Mouse (Mus musculus) thymus, postnatal 0 days (tissue): ENCODE results near the gene Notch4. TPM values are rescaled to one million over a fixed set of nuclear protein-coding genes. Genes with fewer than 3 reads are reported as not detected.
"Not testable (repeated sequence)": the region's sequence is repeated elsewhere in the genome, so short reads cannot be mapped to it uniquely, and the experiment has no call there.

Source experiments
- DNase-seq: peaks from one replicate; pipeline ENCODE4 v3.0.0-alpha.2; 2015; ENCODE audit warnings: low spot score
- polyA plus RNA-seq: library from polyadenylated mRNA; unstranded; fragments of >200 nt; fragmentation: Nextera tagmentation; extraction: Ambion mirVana; gene quantifications from 2 replicates; pipeline ENCODE4 v1.2.1, GENCODE M21; 2015

The Notch4 gene
- 1.4 and 2.0 TPM in 2 replicates for polyA plus RNA-seq

- no peak for DNase-seq
Observed at GRCm38 (mm10) chr17:34564003-34564421, at the start of gene Notch4. Notch4 (plus strand) TSS chr17:34564268.

- DNase-seq, result no peak
Observed at GRCm38 (mm10) chr17:34516514-34516913, 47.6 kb upstream of the Notch4 start.

- no peak for DNase-seq
Observed at GRCm38 (mm10) chr17:34517252-34517651, 46.8 kb upstream of the Notch4 start, which contains the start of gene Btnl6. Btnl6 (minus strand) TSS chr17:34517352.

GRCm38 (mm10) chr17:34517795-34518194, 46.3 kb upstream of the Notch4 start:
- no peak for DNase-seq

GRCm38 (mm10) chr17:34518571-34518970, 45.5 kb upstream of the Notch4 start:
- not testable (repeated sequence) for DNase-seq

- no peak for DNase-seq
Observed at GRCm38 (mm10) chr17:34519001-34519400, 45.1 kb upstream of the Notch4 start.

- DNase-seq, result no peak
Observed at GRCm38 (mm10) chr17:34532671-34533070, 31.4 kb upstream of the Notch4 start.

GRCm38 (mm10) chr17:34543567-34543966, 20.5 kb upstream of the Notch4 start:
- not testable (repeated sequence) for DNase-seq

GRCm38 (mm10) chr17:34546797-34547196, 17.3 kb upstream of the Notch4 start:
- DNase-seq, result no peak

GRCm38 (mm10) chr17:34547601-34548000, 16.5 kb upstream of the Notch4 start:
- DNase-seq, result no peak

GRCm38 (mm10) chr17:34549156-34549555, 14.9 kb upstream of the Notch4 start:
- no peak for DNase-seq

- DNase-seq, result no peak
Observed at GRCm38 (mm10) chr17:34549843-34550242, 14.2 kb upstream of the Notch4 start.

- peak; percentile 72 for DNase-seq
Observed at GRCm38 (mm10) chr17:34555483-34555882, 8.6 kb upstream of the Notch4 start.

- DNase-seq, result no peak
Observed at GRCm38 (mm10) chr17:34556406-34556805, 7.7 kb upstream of the Notch4 start.

- no peak for DNase-seq
Observed at GRCm38 (mm10) chr17:34557411-34557810, 6.7 kb upstream of the Notch4 start.

- DNase-seq, result no peak
Observed at GRCm38 (mm10) chr17:34559116-34559515, 5.0 kb upstream of the Notch4 start.

- DNase-seq, result peak; percentile 34
Observed at GRCm38 (mm10) chr17:34559895-34560294, 4.2 kb upstream of the Notch4 start.

GRCm38 (mm10) chr17:34560438-34560837, 3.6 kb upstream of the Notch4 start:
- DNase-seq, result no peak

GRCm38 (mm10) chr17:34561200-34561599, 2.9 kb upstream of the Notch4 start:
- peak; percentile 17 for DNase-seq

- DNase-seq, result no peak
Observed at GRCm38 (mm10) chr17:34562595-34562994, 1.5 kb upstream of the Notch4 start.

GRCm38 (mm10) chr17:34563354-34563753, 714 bp upstream of the Notch4 start:
- no peak for DNase-seq

- DNase-seq, result no peak
Observed at GRCm38 (mm10) chr17:34564796-34565195, 728 bp downstream of the Notch4 start.

GRCm38 (mm10) chr17:34567311-34567710, 3.2 kb downstream of the Notch4 start:
- no peak for DNase-seq

- DNase-seq, result no peak
Observed at GRCm38 (mm10) chr17:34568421-34568820, 4.4 kb downstream of the Notch4 start.
